Mouse (Mus musculus) frontal cortex, adult (tissue): ENCODE measurements at regions not wholly inside any gene's neighbourhood (a gene's known extent, or its start where the extent isn't known, plus 50 kb on each side); places are given as distances from the start of the nearest gene placed in this dataset.
"Not testable (repeated sequence)": the region's sequence is repeated elsewhere in the genome, so short reads cannot be mapped to it uniquely, and the experiment has no call there.

Experiments used
- ATAC-seq: cut with Nextera tagmentation; 2 replicates; pipeline ENCODE4 v1.9.2; 2017; ENCODE audit warnings: mild to moderate bottlenecking, moderate library complexity, mixed read lengths; ENCODE audit not compliant: low TSS enrichment

GRCm38 (mm10) chr5:82733707-82734106, 621.3 kb downstream of the Tecrl start:
- ATAC-seq: peak; percentile 68

- ATAC-seq: peak; percentile 97
These were observed 626.8 kb downstream of the Tecrl start for GRCm38 (mm10) chr5:82728240-82728639.

GRCm38 (mm10) chr5:82727250-82728003, 627.6 kb downstream of the Tecrl start:
- ATAC-seq: peak; percentile 11; the same call in 1 of the 2 replicates

- no peak for ATAC-seq
These were observed 639.3 kb downstream of the Tecrl start for GRCm38 (mm10) chr5:82715705-82716104.

GRCm38 (mm10) chr5:82699666-82700065, 655.3 kb downstream of the Tecrl start:
- ATAC-seq: not testable (repeated sequence)

- ATAC-seq: peak; percentile 98
These were observed 656.1 kb downstream of the Tecrl start for GRCm38 (mm10) chr5:82698942-82699341.

- ATAC-seq: no peak
These were observed 671.6 kb downstream of the Tecrl start for GRCm38 (mm10) chr5:82683437-82683836.

GRCm38 (mm10) chr5:82664121-82664520, 690.9 kb downstream of the Tecrl start:
- ATAC-seq: no peak

- not testable (repeated sequence) for ATAC-seq
These were observed 701.4 kb downstream of the Tecrl start for GRCm38 (mm10) chr5:82653637-82654036.

GRCm38 (mm10) chr5:82620056-82620455, 734.9 kb downstream of the Tecrl start:
- ATAC-seq: no peak
